Mouse (Mus musculus) myocyte (in vitro differentiated cells): ENCODE results near the gene Wwox.

ENCODE experiments used
- POLR2A ChIP-seq: IDR thresholded peaks from one replicate; pipeline ENCODE4 v1.6.1; 2011; ENCODE audit warnings: low read depth, mild to moderate bottlenecking, control low read depth, moderate library complexity; ENCODE audit not compliant: insufficient read length
- POLR2AphosphoS2 ChIP-seq: IDR thresholded peaks from one replicate; pipeline ENCODE4 v1.6.1; 2011; ENCODE audit warnings: low read depth, control low read depth; ENCODE audit not compliant: insufficient read length
- TCF12 ChIP-seq: IDR thresholded peaks from one replicate; pipeline ENCODE4 v1.6.1; 2011; ENCODE audit warnings: mild to moderate bottlenecking, control low read depth; ENCODE audit not compliant: poor library complexity, insufficient read depth, severe bottlenecking

GRCm38 (mm10) chr8:114816949-114817348 is 377.5 kb downstream of the Wwox start:
- no peak for TF ChIP-seq POLR2A
- TF ChIP-seq POLR2AphosphoS2, result no peak
- TF ChIP-seq TCF12, result no peak
